Mouse (Mus musculus) hindbrain, postnatal 0 days (tissue): ENCODE measurements at regions not wholly inside any gene's neighbourhood (a gene's known extent, or its start where the extent isn't known, plus 50 kb on each side); places are given as distances from the start of the nearest gene placed in this dataset.
A peak's percentile ranks its signal among the peaks of the same experiment; 100 is the strongest.

Source experiments
- ATAC-seq: fragments of 200-750 bp; cut with Nextera tagmentation; 2 replicates; pipeline ENCODE4 v1.8.0; 2017; ENCODE audit warnings: mild to moderate bottlenecking, moderate TSS enrichment, moderate library complexity
- DNase-seq: peaks from one replicate; pipeline ENCODE4 v3.0.0-alpha.2; 2015; ENCODE audit warnings: low spot score
- H3K27ac ChIP-seq: fragments of 300-500 bp; sonication (generic); 2 replicates; pipeline ENCODE4 v1.5.1; 2014; ENCODE audit warnings: mild to moderate bottlenecking
- H3K27me3 ChIP-seq: fragments of 300-500 bp; sonication (generic); 2 replicates; pipeline ENCODE4 v1.6.1; 2014; ENCODE audit warnings: low read length, mixed read lengths; ENCODE audit not compliant: insufficient read depth
- H3K36me3 ChIP-seq: fragments of 300-500 bp; sonication (generic); 2 replicates; pipeline ENCODE4 v1.6.1; 2014; ENCODE audit warnings: low read length, mixed read lengths; ENCODE audit not compliant: insufficient read depth
- H3K4me1 ChIP-seq: fragments of 300-500 bp; sonication (generic); 2 replicates; pipeline ENCODE4 v1.6.1; 2014; ENCODE audit warnings: antibody characterized with exemption, low read length, mixed read lengths; ENCODE audit not compliant: insufficient read depth
- H3K4me2 ChIP-seq: fragments of 300-500 bp; sonication (generic); 2 replicates; pipeline ENCODE4 v1.6.1; 2014; ENCODE audit warnings: low read depth, mild to moderate bottlenecking, low read length, moderate library complexity, mixed read lengths
- H3K4me3 ChIP-seq: fragments of 300-500 bp; sonication (generic); 2 replicates; pipeline ENCODE4 v1.5.1; 2014; ENCODE audit warnings: low read length
- H3K9ac ChIP-seq: fragments of 300-500 bp; sonication (generic); replicated peaks from 2 replicates; pipeline ENCODE4 v1.6.1; 2014; ENCODE audit warnings: mild to moderate bottlenecking, low read length, moderate library complexity, mixed read lengths
- H3K9me3 ChIP-seq: fragments of 300-500 bp; sonication (generic); 2 replicates; pipeline ENCODE4 v1.6.1; 2016; ENCODE audit warnings: low read length, mixed read lengths
- CTCF ChIP-seq: IDR thresholded peaks from 2 replicates; pipeline ENCODE4 v1.5.1; 2016; ENCODE audit warnings: antibody characterized with exemption, control low read depth, low read depth
- WGBS: fragments of 180-500 bp; shearing (Covaris S2); extraction: QIAGEN DNeasy Blood & Tissue Kit; methylation state at CpG from one replicate; pipeline ENCODE4 v1.1.7; 2014; 5-methylcytosine and 5-hydroxymethylcytosine counted together

DNA sequence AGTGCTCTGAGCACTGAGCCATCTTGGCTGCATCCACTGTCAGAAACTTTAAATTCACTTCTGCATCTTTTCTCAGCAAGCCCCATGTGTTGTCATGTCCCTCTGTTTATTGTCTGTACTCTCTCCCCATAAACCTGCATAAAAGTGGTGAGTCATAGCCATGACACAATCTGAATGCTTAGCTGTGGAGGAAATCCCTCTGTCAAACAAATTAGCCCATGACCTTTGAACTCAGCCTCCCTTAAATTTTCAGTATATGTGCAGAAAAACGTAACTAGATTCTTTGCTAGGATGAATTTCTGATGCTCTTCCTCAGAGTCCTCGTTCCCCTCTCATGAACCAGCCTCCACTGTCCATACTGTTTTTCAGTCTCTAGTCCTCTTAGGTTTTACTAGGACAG lies 337.4 kb upstream of the Meis1 start:
- TF ChIP-seq CTCF = no peak
- H3K27ac ChIP-seq = no peak overlapping the region
- H3K4me2 ChIP-seq = no peak overlapping the region
- no peaks in the 10 kb centered on the region for H3K36me3 ChIP-seq
- H3K27me3 ChIP-seq = no peaks in the 10 kb centered on the region
- H3K9ac ChIP-seq = no peak overlapping the region
- 0 out of 2 replicates have a peak, but pooled peaks cover 3% of the 10 kb centered on the region for H3K4me1 ChIP-seq
- DNase-seq (no peak), ATAC-seq (no peak)
- H3K9me3 ChIP-seq = no peaks in the 10 kb centered on the region
- no peak overlapping the region for H3K4me3 ChIP-seq
- 77% methylated on average over 2 of the region's 2 CpGs for WGBS

DNA sequence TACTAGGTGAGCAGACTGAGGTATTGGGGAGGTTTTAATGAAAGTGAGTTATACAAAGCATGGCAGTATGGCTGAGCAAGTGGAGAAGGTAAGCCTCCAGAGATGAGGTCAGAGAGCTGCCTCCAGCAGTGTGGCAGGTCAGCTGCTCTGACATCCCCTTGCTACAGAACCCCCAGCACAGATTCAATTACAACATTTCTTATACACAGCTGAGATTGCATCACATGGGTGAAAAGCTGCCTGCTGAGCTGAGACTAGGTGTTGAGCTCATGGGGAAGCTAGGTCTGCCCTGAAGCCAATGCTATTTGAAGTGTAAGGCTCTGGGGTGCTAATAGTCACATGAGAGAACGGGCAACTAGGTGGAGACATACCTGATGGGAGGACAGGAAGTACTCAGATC lies 350.4 kb upstream of the Meis1 start:
- no peak for DNase-seq
- Histone ChIP-seq H3K27me3 (no peaks in the 10 kb centered on the region), H3K9ac (no peak overlapping the region), H3K4me2 (no peak overlapping the region), H3K4me1 (no peaks in the 10 kb centered on the region), H3K9me3 (no peaks in the 10 kb centered on the region), H3K27ac (no peak overlapping the region), H3K4me3 (no peak overlapping the region), H3K36me3 (no peaks in the 10 kb centered on the region)
- no peak for ATAC-seq
- 70% methylated on average over 1 of the region's 1 CpGs for WGBS
- no peak for TF ChIP-seq CTCF

DNA sequence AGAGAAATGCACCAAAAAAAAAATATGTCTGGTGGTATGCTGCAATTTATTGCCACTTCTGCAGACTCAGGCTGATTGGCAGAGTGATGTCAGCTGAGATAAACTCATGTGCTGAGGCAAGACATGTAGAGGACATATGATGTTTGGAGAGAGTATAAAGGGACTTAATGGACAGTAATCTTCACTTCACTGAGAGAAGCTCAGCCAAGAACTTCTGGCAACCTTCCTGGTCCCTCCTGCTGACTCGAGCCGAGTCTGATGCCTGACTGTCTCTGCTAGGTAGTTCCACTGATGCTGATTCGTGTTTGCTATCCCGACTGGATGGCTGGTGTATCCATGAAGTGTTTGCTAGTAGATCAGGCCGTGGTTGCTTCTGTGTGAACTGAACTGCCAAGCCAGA lies 354.7 kb upstream of the Meis1 start:
- Histone ChIP-seq H3K4me3 (no peak overlapping the region), H3K4me1 (no peaks in the 10 kb centered on the region), H3K4me2 (no peak overlapping the region), H3K9me3 (no peaks in the 10 kb centered on the region), H3K27ac (no peak overlapping the region), H3K9ac (no peak overlapping the region), H3K27me3 (no peaks in the 10 kb centered on the region), H3K36me3 (no peaks in the 10 kb centered on the region)
- peak; percentile 63 for DNase-seq
- no peak for ATAC-seq
- WGBS = 41% methylated on average over 5 of the region's 5 CpGs
- TF ChIP-seq CTCF = no peak

DNA sequence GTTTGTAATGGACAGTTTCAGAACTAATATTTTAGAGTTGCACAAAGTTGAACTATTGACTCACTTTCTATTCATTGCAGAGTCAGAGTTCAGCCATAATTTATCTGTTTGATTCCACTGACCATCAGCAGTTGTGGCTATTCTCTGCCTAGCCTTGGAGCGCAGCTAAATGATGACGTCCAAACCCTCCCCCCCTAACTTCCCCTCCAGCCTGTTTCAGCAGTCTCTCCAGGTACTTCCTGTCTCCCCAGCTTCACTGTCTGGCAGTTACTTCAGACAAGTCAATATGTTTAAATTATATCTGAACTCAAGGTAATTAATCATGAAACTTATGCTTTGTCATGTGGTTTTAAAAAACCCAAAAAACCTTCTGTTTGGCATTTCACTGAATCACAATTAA lies 362.1 kb upstream of the Meis1 start:
- H3K9ac ChIP-seq = no peak overlapping the region
- H3K4me3 ChIP-seq = no peak overlapping the region
- no peak overlapping the region for H3K27ac ChIP-seq
- no peaks in the 10 kb centered on the region for H3K36me3 ChIP-seq
- no peak for ATAC-seq
- no peak for TF ChIP-seq CTCF
- no peak for DNase-seq
- no peak overlapping the region for H3K4me2 ChIP-seq
- H3K27me3 ChIP-seq = no peaks in the 10 kb centered on the region
- WGBS = 57% methylated on average over 2 of the region's 2 CpGs
- no peaks in the 10 kb centered on the region for H3K4me1 ChIP-seq
- no peaks in the 10 kb centered on the region for H3K9me3 ChIP-seq

DNA sequence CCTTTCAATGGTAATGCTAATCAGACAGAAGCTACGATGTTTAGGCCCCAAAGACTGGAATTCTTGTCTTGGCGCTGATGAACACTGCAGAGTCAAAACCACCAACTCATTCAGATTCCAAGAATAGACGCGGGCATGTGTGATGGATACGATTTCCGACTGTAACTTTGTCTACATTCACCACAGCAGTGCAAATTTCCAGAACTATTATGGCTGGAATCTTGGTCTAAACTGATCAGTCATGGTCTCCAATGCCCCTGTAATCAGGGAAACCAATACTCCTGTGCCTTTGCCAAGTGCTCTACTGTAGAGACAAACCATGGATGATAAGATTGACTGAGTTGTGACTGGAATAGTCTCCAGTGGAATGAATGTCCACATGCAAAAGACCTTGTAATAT lies 370.4 kb upstream of the Meis1 start:
- H3K9ac ChIP-seq = no peak overlapping the region
- H3K9me3 ChIP-seq = no peaks in the 10 kb centered on the region
- no peak overlapping the region for H3K4me2 ChIP-seq
- no peak overlapping the region for H3K4me3 ChIP-seq
- H3K36me3 ChIP-seq = no peaks in the 10 kb centered on the region
- TF ChIP-seq CTCF = no peak
- H3K27ac ChIP-seq = no peak overlapping the region
- no peaks in the 10 kb centered on the region for H3K4me1 ChIP-seq
- 84% methylated on average over 6 of the region's 6 CpGs for WGBS
- DNase-seq = no peak
- ATAC-seq = no peak
- no peaks in the 10 kb centered on the region for H3K27me3 ChIP-seq

DNA sequence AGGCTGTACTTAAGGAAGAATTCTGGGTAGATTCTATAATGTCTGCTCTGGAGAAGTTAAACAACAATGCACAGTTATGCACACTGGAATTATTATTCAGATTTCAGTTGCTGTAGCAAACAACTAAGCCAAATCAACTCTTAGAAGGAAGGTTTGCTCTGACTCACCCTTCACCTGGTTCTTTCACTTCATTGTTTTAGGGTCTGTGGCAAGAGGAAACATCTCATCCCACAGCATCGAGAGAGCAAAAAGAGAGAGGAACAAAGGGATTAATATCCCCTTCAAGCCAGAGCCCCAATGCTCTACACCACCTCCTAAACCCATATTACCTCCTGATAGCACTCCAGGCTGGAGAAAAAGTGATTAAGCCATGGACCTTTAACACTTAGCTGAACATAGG lies 373.4 kb upstream of the Meis1 start:
- DNase-seq (no peak), ATAC-seq (no peak)
- Histone ChIP-seq H3K4me2 (no peak overlapping the region), H3K9me3 (no peaks in the 10 kb centered on the region), H3K4me3 (no peak overlapping the region), H3K4me1 (no peaks in the 10 kb centered on the region), H3K27ac (no peak overlapping the region), H3K27me3 (no peaks in the 10 kb centered on the region), H3K36me3 (no peaks in the 10 kb centered on the region), H3K9ac (no peak overlapping the region)
- WGBS = 78% methylated on average over 1 of the region's 1 CpGs
- TF ChIP-seq CTCF = no peak

DNA sequence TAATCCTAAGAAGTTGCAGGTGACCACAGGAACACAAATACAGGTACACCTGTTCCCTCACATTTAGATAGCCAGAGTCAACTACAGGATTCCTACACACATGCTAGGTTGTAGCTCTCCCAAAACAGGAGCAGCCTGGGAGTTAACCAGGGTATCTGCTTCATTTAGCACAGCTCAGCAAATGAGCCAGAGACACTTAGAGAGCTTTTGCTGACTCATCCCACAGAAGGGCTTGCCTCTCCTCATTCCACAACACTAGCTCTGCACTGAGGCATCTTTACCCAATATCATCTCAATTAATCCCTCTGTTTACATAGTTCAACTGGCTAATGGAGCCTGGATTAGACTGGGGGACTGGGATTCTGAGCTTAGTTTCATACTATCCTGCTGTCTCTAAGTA lies 375.6 kb upstream of the Meis1 start:
- no peaks in the 10 kb centered on the region for H3K27me3 ChIP-seq
- H3K4me3 ChIP-seq = no peak overlapping the region
- H3K9ac ChIP-seq = no peak overlapping the region
- TF ChIP-seq CTCF = no peak
- DNase-seq (peak; percentile 4), ATAC-seq (no peak)
- no peak overlapping the region for H3K4me2 ChIP-seq
- H3K27ac ChIP-seq = no peak overlapping the region
- H3K4me1 ChIP-seq = no peaks in the 10 kb centered on the region
- no peaks in the 10 kb centered on the region for H3K36me3 ChIP-seq
- no peaks in the 10 kb centered on the region for H3K9me3 ChIP-seq
